Mouse (Mus musculus) heart, embryonic 14.5 days (tissue): ENCODE measurements around the gene Gata1. TPM values are rescaled to one million over a fixed set of nuclear protein-coding genes. Genes with fewer than 3 reads are reported as not detected.

ENCODE experiments used
- ATAC-seq: fragments of 200-750 bp; cut with Nextera tagmentation; 2 replicates; pipeline ENCODE4 v1.8.0; 2017; ENCODE audit warnings: low read depth, moderate TSS enrichment; ENCODE audit not compliant: insufficient number of reproducible peaks, insufficient read depth, low FRiP score
- H3K27ac ChIP-seq, 2 experiments: fragments of 200-500 bp in 1 of 2; fragments of 300-500 bp in 1 of 2; sonication (generic) in 1 of 2; replicated peaks in 1 of 2; 2 replicates each; pipeline ENCODE4 v1.5.1; 2012 to 2014; ENCODE audit warnings: low read depth in 2 of 2, low read length in 2 of 2, control low read depth in 1 of 2, mild to moderate bottlenecking in 1 of 2, mixed read lengths in 1 of 2; ENCODE audit not compliant: control insufficient read depth in 1 of 2, insufficient read depth in 1 of 2
- H3K27me3 ChIP-seq: fragments of 300-500 bp; sonication (generic); 2 replicates; pipeline ENCODE4 v1.6.1; 2014; ENCODE audit warnings: mild to moderate bottlenecking, low read length, control low read depth; ENCODE audit not compliant: control insufficient read depth, insufficient read depth
- H3K36me3 ChIP-seq: fragments of 300-500 bp; sonication (generic); 2 replicates; pipeline ENCODE4 v1.6.1; 2014; ENCODE audit warnings: mild to moderate bottlenecking, control low read depth, low read length, mixed read lengths; ENCODE audit not compliant: control insufficient read depth, insufficient read depth
- H3K4me1 ChIP-seq, 2 experiments: fragments of 200-500 bp in 1 of 2; fragments of 300-500 bp in 1 of 2; sonication (generic) in 1 of 2; 2 replicates each; pipeline ENCODE4 v1.6.1; 2012 to 2014; ENCODE audit warnings: low read length in 2 of 2, control low read depth in 1 of 2, mixed read lengths in 1 of 2; ENCODE audit not compliant: control insufficient read depth in 2 of 2, insufficient read depth in 2 of 2
- H3K4me2 ChIP-seq: fragments of 300-500 bp; sonication (generic); 2 replicates; pipeline ENCODE4 v1.6.1; 2014; ENCODE audit warnings: mild to moderate bottlenecking, low read length
- H3K4me3 ChIP-seq, 2 experiments: fragments of 200-500 bp in 1 of 2; fragments of 300-500 bp in 1 of 2; sonication (generic) in 1 of 2; 2 replicates each; pipeline ENCODE4 v1.5.1; 2012 to 2014; ENCODE audit warnings: low read length in 2 of 2, mild to moderate bottlenecking in 2 of 2, control low read depth in 1 of 2, low read depth in 1 of 2, moderate library complexity in 1 of 2; ENCODE audit not compliant: control insufficient read depth in 1 of 2, insufficient read depth in 1 of 2
- H3K9ac ChIP-seq: fragments of 300-500 bp; sonication (generic); 2 replicates; pipeline ENCODE4 v1.6.1; 2014; ENCODE audit warnings: mild to moderate bottlenecking, low read length
- H3K9me3 ChIP-seq: fragments of 300-500 bp; sonication (generic); 2 replicates; pipeline ENCODE4 v1.6.1; 2016; ENCODE audit warnings: low read length, control low read depth; ENCODE audit not compliant: control insufficient read depth
- WGBS: fragments of 180-500 bp; shearing (Covaris S2); extraction: QIAGEN DNeasy Blood & Tissue Kit; methylation state at CpG from one replicate; pipeline ENCODE4 v1.1.7; 2014; 5-methylcytosine and 5-hydroxymethylcytosine counted together
- polyA plus RNA-seq: library from polyadenylated mRNA; unstranded; fragments of >200 nt; fragmentation: Nextera tagmentation; extraction: Ambion mirVana; gene quantifications from 2 replicates; pipeline ENCODE4 v1.2.1, GENCODE M21; 2014

Gata1 gene
- polyA plus RNA-seq, 1 experiment from 2014 or later = 0.24 TPM

DNA sequence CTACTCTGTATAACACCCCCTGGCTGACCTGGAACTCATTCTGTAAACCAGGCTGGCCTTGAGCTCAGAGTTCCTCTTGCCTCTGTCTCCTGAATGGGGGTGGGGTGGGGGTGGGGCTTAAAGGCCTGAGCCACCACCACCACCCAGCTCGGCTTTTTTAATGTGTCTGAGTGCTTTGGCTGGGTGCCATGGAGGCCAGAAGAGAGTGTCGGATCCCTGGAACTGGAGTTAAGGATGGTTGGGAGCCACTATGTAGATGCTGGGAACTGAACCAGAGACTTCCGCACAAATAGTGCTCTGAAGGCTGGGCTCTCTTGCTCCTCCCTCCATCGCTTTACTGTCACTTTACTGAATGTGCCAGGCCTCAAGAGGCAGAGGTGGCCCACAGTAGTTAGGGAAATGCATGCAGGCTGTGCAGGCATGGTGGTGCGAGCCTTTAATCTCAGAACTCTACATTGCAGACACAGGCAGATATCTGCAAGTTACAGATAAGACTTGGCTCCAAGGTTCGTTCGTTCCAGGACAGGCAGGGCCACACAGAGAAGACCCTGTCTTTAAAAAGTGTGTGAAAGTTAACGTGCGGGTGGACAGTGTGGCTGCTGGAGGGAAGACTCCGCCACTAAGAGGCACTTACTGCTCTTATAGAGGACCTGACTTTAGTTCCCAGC lies 15.3 kb upstream of the Gata1 start:
- no peaks in the 10 kb centered on the region for H3K9me3 ChIP-seq
- no peaks in the 10 kb centered on the region for H3K27me3 ChIP-seq
- no peak overlapping the region for H3K27ac ChIP-seq
- no peak overlapping the region for H3K4me3 ChIP-seq
- 50% methylated on average over 10 of the region's 10 CpGs for WGBS
- H3K4me2 ChIP-seq = no peak overlapping the region
- H3K36me3 ChIP-seq = no peaks in the 10 kb centered on the region
- H3K9ac ChIP-seq = no peak overlapping the region
- ATAC-seq = no peak
- H3K4me1 ChIP-seq = no peaks in the 10 kb centered on the region; a peak in 1 of 4 replicates

DNA sequence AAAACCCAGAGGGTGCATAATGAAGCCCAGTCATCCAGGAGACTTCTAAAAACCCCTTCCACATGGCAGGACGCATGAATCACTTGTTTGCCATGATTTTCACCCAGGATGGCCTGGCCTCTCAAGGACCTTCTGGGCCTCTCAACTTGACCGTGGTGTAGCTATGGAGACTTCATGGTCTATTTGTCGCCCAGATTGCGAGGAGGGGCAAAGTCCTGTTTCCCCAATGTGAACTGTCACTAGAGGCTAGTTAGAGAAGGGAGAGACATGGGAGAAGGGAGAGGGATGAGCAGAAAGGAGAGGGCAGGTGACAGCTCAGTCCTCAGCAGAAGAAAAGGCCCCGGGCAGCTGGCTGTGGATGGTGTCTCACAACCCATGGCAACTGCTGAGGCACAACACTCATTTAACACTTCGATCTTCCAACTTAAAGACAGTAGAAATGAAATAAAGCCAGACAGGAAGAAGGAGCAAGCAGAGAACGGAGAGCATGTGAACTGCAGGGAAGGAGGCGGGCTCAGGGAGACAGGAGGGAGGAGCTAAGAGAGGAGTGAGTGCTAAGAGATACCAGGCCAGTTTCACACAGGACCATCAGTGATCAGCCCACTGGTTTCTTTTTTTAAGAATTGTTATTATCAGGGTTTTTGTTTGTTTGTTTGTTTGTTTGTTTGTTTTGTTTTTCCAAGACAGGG lies 14.7 kb upstream of the Gata1 start:
- no peak overlapping the region for H3K4me3 ChIP-seq
- no peak overlapping the region for H3K4me2 ChIP-seq
- no peak overlapping the region for H3K9ac ChIP-seq
- 53% methylated on average over 8 of the region's 8 CpGs for WGBS
- no peaks in the 10 kb centered on the region; a peak in 1 of 4 replicates for H3K4me1 ChIP-seq
- H3K27me3 ChIP-seq = no peaks in the 10 kb centered on the region
- H3K27ac ChIP-seq = no peak overlapping the region
- no peak for ATAC-seq
- no peaks in the 10 kb centered on the region for H3K36me3 ChIP-seq
- H3K9me3 ChIP-seq = no peaks in the 10 kb centered on the region

DNA sequence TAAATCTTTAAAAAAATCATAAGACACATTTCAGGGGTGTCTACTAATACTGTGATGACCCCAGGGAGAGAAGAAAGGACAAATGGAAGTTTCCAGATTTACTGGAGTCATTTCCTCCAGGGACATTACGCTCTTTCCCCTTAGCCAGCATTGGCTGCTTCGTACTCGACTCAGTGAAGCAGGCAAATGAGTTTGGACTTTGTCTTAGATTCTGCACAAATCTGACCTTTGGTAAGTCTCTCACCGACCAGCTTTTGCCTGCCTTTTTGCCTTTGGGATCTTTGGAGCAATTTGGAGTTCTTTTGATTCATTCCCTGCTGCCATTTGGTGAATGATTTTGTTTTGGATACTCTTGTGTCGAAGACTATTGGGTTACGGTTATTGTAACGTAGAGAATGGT lies 3.5 kb upstream of the Gata1 start:
- 83% methylated on average over 7 of the region's 7 CpGs for WGBS
- H3K27ac ChIP-seq = no peak overlapping the region
- H3K27me3 ChIP-seq = no peaks in the 10 kb centered on the region
- no peak overlapping the region for H3K4me2 ChIP-seq
- no peak overlapping the region for H3K9ac ChIP-seq
- no peaks in the 10 kb centered on the region for H3K4me1 ChIP-seq
- H3K4me3 ChIP-seq = no peak overlapping the region
- H3K36me3 ChIP-seq = no peaks in the 10 kb centered on the region
- H3K9me3 ChIP-seq = no peaks in the 10 kb centered on the region
- ATAC-seq = no peak

DNA sequence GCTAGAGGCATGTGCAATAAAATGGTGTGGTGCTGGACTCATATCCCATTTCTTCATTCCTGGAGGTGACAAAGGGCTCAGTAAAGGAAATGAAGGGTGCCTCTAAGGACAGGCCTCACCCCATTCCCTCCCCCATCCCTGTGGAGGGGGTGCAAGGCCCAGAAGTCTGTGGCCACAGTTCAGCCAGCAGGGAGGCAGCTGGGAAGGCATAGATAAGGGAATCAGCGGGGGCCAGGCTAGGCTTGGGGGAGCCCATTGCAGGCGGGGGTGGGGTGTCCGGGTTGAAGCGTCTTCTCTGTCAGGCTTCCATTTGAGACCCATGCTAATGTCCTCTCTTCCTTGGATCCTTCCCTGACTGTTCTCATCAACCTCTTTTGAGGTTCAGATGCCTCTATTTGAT lies 6.6 kb downstream of the Gata1 start:
- ATAC-seq = no peak
- Histone ChIP-seq H3K4me1 (no peaks in the 10 kb centered on the region), H3K27me3 (no peaks in the 10 kb centered on the region), H3K27ac (no peak overlapping the region), H3K9ac (no peak overlapping the region), H3K36me3 (no peaks in the 10 kb centered on the region), H3K4me3 (no peak overlapping the region), H3K4me2 (no peak overlapping the region), H3K9me3 (no peaks in the 10 kb centered on the region)
- WGBS = 36% methylated on average over 4 of the region's 4 CpGs

DNA sequence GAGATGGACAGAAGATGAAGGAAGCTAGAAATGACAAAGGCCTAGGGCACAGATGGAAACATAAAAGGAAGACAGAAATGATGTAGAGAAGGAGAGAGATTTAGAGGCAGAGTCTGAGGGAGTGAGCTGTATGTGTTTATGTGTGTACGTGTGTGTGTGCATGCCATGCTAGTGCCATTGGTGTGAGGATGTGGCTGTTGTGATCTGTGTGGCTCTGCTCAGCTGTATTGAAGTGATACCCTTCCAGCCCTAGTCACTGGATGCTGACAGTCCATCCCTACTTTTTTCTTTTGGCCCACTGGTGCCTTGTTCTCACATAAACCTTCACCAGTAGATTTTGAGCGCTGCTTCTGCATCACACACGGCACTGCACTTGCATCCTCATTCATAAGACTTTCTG lies 9.0 kb downstream of the Gata1 start:
- H3K4me1 ChIP-seq = no peaks in the 10 kb centered on the region
- H3K9ac ChIP-seq = no peak overlapping the region
- no peaks in the 10 kb centered on the region for H3K27me3 ChIP-seq
- no peaks in the 10 kb centered on the region for H3K9me3 ChIP-seq
- no peak overlapping the region for H3K27ac ChIP-seq
- no peak overlapping the region for H3K4me3 ChIP-seq
- H3K4me2 ChIP-seq = no peak overlapping the region
- H3K36me3 ChIP-seq = no peaks in the 10 kb centered on the region
- ATAC-seq = no peak
- 75% methylated on average over 3 of the region's 3 CpGs for WGBS

DNA sequence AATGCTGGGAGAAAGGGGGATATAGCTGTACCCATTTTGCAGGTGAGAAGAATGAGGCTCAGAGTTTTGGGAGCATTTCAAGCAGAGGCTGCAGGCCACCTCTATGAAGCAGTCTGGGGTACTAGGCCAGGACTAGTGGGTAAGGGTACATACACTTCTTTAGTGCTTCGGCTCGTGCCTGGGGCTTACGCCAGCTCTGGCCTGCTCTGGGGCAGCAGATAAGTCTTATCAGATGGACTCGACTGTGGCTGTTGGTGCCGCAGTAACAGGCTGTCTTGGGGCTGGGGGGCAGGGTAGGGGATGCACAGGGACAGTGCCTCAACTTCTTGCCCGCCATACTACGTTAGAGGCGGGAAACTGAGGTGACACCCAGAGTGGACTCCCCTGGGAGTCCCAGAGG lies 9.6 kb downstream of the Gata1 start:
- no peak; the same call in 1 of the 2 replicates for ATAC-seq

DNA sequence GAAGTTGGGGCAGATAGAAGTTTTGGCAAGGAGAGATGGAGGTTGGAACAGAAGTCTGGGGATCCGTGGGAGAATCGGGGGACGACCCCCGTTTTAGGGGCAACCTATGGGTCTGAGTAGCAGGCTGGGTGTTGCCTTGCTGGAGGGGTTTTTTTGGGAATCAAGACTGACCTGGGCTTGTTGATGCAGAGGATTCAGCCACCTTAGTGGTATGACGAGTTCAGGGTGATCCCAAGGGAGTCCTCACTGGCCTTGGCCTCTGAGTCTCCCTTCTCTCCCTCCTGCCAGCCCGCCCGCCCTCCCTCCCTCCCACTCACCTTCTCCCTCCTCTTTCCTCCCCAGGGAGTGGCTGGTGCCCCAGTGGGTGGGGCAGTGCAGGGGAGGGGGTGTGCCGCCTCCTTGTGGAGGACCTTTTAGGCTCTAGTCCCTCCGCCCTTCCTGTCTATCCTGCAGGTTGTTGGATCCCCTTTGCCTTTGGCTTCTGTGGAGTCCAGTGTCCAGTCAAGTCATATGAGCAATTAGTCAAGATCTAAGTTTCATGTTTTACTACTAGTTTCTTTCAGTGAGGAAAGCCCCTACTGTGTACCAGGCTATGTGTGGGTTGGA lies 10.2 kb downstream of the Gata1 start:
- Histone ChIP-seq H3K9me3 (no peaks in the 10 kb centered on the region), H3K27ac (no peak overlapping the region), H3K4me2 (no peak overlapping the region), H3K9ac (no peak overlapping the region), H3K4me1 (no peaks in the 10 kb centered on the region), H3K4me3 (no peak overlapping the region), H3K27me3 (no peaks in the 10 kb centered on the region), H3K36me3 (no peaks in the 10 kb centered on the region)
- WGBS = 76% methylated on average over 6 of the region's 9 CpGs
- ATAC-seq = 0 out of 2 replicates have a peak, but pooled peaks have one; percentile 21

More for the DNA sequence above, 9.6 kb downstream of the Gata1 start:
- Histone ChIP-seq H3K4me3 (no peak overlapping the region), H3K4me1 (no peaks in the 10 kb centered on the region), H3K27me3 (no peaks in the 10 kb centered on the region), H3K9ac (no peak overlapping the region), H3K9me3 (no peaks in the 10 kb centered on the region), H3K27ac (no peak overlapping the region), H3K36me3 (no peaks in the 10 kb centered on the region), H3K4me2 (no peak overlapping the region)
- 54% methylated on average over 8 of the region's 8 CpGs for WGBS
